Mouse (Mus musculus): ENCODE results near the gene Klhl25. TPM values are rescaled to one million over a fixed set of nuclear protein-coding genes. Genes with fewer than 3 reads are reported as not detected.
"Not testable (repeated sequence)": the region's sequence is repeated elsewhere in the genome, so short reads cannot be mapped to it uniquely, and the experiment has no call there.

Klhl25 gene
- total RNA-seq, 2 experiments from 2014 or later, result 6.8 to 10.4 TPM

DNA sequence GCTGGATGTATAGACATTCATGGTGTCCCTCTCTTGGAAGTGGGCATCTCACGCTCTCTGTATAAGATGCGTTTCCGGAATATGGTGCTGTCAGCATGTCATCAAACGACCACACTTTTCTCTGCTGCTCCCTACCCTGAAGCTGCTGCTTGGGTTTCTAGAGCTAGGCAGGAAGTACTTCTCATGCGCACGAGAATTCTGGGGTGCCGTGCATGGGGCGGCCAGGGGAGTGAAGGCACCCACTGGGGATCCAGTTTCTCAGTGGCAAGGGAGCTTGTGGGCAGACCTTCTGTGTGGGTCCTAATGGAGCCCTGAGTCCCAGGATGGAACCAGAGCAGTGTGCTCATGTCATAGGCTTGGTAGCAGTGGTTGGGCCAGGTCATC is 62.5 kb downstream of the Klhl25 start:
- intact Hi-C loops (cut with DNase I), result loop anchor here (5.0 kb wide), 1 partner anchor 1032 kb away; no protein-coding TSS in a partner anchor

DNA sequence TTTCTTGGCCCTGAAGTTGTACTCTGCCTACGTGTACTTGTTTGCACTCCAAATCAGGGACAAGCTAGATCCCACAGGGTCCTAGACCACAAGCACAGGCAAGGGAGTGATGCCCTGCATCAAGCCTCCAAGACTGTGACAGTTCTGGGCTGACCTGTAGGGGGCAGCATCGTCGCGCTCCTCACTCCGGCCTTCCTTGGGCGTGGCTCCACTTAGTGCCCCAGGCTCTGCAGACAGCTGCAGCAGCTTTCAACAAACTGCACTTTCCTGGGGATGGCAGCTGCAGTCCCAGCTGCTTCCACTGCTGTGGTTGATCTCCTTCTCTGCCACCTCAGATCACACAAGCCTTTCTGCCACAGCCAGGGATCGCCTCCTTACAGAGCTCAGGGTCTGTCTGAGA is 65.8 kb downstream of the Klhl25 start:
- intact Hi-C loops (cut with DNase I), result loop anchor here (5.0 kb wide), 1 partner anchor 1028 kb away; no protein-coding TSS in a partner anchor
- DNase-seq (ENCODE audit: low spot score in 2 of 2), result peak; percentile 67 to 71

More for the DNA sequence above, 62.5 kb downstream of the Klhl25 start:
- DNase-seq (ENCODE audit: low spot score in 2 of 2), result no peak

DNA sequence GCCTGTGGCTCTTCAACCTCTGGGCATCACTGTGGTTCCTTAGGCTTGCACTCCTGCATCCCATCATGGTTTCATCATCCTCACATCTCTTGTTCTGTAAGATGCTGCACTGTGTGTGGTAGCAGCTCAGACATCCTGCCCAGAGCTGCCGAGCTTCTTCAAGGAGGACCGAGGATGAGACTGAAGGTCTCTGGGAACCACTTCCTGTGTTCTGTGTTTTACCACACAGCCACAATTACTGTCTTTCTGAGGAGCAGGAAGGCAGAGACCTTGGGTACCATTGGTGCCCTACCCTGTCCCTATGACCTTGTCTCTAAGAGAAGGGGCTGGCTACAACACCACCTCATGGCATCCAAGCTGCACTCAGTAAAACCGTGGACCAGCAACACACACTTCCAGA is 67.4 kb downstream of the Klhl25 start:
- intact Hi-C loops (cut with DNase I); DNase-seq (ENCODE audit: low spot score in 2 of 2): not testable (repeated sequence)

- DNase-seq (ENCODE audit: low spot score in 2 of 2), result no peak
- intact Hi-C loops (cut with DNase I), result no loop called here
Observed at GRCm38 (mm10) chr7:75917662-75918061, 69.6 kb downstream of the Klhl25 start.

DNA sequence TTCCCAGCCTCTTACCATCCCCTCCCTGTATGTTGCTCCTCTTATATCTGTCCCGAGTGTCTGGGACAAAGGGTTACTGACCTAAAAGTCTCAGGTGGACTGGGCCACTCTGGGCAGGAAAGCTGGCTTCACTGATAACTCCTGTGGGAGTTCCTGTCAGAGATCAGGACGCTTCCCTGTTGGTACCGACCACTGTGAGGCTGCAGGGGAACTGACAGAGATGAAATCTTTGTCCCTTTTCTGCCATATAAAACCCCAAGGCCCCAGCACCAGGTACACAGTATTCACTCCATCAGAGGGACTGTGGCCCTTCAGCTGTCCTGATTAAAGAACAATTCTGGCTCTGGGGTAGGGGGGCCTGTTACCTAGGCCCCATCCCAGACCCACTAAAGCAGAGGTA is 71.6 kb downstream of the Klhl25 start:
- not testable (repeated sequence) for DNase-seq (ENCODE audit: low spot score in 2 of 2)
- intact Hi-C loops (cut with DNase I), result loop anchor here (10.0 kb wide), 1 partner anchor 475 kb away; no protein-coding TSS in a partner anchor

Measured in left cerebral cortex, postnatal 36 days (tissue).